Mouse (Mus musculus): ENCODE data around the gene Eomes. TPM values are rescaled to one million over a fixed set of nuclear protein-coding genes. Genes with fewer than 3 reads are reported as not detected.

The Eomes gene
- polyA plus RNA-seq (2014; fragmentation: Nextera tagmentation; extraction: Ambion mirVana): 0.24 and 0.42 TPM in 2 replicates

DNA sequence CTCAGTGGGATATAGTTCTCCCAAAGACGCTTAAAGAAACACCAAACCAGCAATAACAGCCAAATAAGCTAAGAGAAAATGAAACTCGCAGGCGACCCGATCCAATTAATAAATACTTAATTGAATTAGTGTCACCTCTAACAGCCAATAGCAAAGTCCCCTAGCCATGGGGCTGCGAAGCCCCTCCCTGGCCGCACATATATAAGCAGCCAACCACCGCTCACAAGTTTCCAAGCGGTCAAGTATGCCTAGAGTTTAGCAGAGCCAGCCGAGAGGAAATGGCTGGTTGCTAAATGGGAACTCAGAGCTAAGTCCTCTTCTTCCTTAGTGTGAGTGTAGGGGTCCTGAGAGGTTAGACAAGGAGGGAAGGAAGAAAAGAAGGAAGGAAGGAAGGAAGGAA lies at the start of gene Eomes:
Gene Eomes (plus strand): TSS at position 252 of the 400 bp plus-strand sequence.
- no peaks in the 10 kb centered on the region for H3K36me3 ChIP-seq (replicated peaks; ENCODE audit: control insufficient read depth, insufficient read depth, low read depth, low read length)
- ATAC-seq (replicated peaks; ENCODE audit: insufficient number of reproducible peaks, low FRiP score, low TSS enrichment, low read depth) (no peak), DNase-seq (ENCODE audit: low spot score) (no peak)
- peaks cover 66% of the 10 kb centered on the region for H3K27me3 ChIP-seq (ENCODE audit: control insufficient read depth, insufficient read depth, low read length)
- H3K4me1 ChIP-seq (ENCODE audit: control insufficient read depth, insufficient read depth, low read length): peaks cover 5% of the 10 kb centered on the region
- no peaks in the 10 kb centered on the region for H3K9me3 ChIP-seq (replicated peaks; ENCODE audit: control insufficient read depth, low read length)
- H3K4me3 ChIP-seq (ENCODE audit: low read depth, low read length): peak within 1 kb of the TSS; percentile 33
- H3K4me2 ChIP-seq (ENCODE audit: low read depth, low read length): peak within 1 kb of the TSS; percentile 42
- WGBS: under 1% methylated on average over 9 of the region's 9 CpGs
- H3K9ac ChIP-seq (replicated peaks; ENCODE audit: low read length): no peak within 1 kb of the TSS
- no peak within 1 kb of the TSS for H3K27ac ChIP-seq (replicated peaks; ENCODE audit: low read depth, low read length)

DNA sequence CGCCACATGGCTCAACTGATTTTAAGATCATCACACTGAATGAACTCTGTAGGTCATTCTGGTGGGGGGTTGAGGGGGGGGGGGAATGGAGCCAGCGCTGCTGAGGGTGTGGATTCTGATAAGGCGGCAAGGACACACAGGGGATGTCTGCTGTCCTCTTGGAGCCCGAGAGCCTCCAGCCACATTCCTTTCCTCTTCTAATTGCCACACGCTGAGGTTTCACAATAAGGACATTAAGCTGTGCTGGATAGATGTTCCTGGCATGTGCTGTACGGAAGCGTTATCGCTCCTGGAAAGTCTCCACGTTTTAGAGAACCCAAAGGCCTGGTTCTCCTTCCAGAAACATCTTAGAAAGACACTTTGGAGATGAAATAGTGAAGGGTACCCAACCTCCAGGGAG lies 33.2 kb upstream of the Eomes start:
- H3K27me3 ChIP-seq (ENCODE audit: control insufficient read depth, insufficient read depth, low read length): no peaks in the 10 kb centered on the region
- H3K4me3 ChIP-seq (ENCODE audit: low read depth, low read length): no peak overlapping the region
- no peaks in the 10 kb centered on the region for H3K36me3 ChIP-seq (replicated peaks; ENCODE audit: control insufficient read depth, insufficient read depth, low read depth, low read length)
- DNase-seq (ENCODE audit: low spot score): no peak
- H3K27ac ChIP-seq (replicated peaks; ENCODE audit: low read depth, low read length): no peak overlapping the region
- ATAC-seq (replicated peaks; ENCODE audit: insufficient number of reproducible peaks, low FRiP score, low TSS enrichment, low read depth): no peak
- H3K9ac ChIP-seq (replicated peaks; ENCODE audit: low read length): no peak overlapping the region
- H3K4me2 ChIP-seq (ENCODE audit: low read depth, low read length): no peak overlapping the region
- H3K9me3 ChIP-seq (replicated peaks; ENCODE audit: control insufficient read depth, low read length): no peaks in the 10 kb centered on the region
- WGBS: 33% methylated on average over 9 of the region's 9 CpGs
- no peaks in the 10 kb centered on the region for H3K4me1 ChIP-seq (ENCODE audit: control insufficient read depth, insufficient read depth, low read length)

DNA sequence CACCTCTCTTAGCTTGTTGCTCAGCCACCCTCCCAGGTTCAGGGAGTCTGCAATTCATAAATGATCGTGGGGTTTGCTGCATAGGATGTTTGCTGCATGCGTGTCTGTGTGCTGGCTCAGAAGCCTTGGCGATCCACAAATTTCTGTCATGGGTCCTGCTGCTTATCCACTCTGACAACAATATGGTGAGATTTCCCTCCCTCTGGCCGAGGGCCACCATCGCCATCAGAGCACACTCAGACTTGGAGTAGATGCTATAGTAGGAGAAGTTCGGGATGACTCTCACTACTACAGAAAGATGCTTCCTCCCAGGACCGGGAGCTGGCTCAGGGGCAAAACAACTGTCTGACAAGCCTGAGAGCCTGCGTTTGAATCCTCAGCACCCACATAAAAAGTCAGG lies 28.7 kb upstream of the Eomes start:
- ATAC-seq (replicated peaks; ENCODE audit: insufficient number of reproducible peaks, low FRiP score, low TSS enrichment, low read depth) (no peak), DNase-seq (ENCODE audit: low spot score) (no peak)
- Histone ChIP-seq H3K4me1 (ENCODE audit: control insufficient read depth, insufficient read depth, low read length) (no peaks in the 10 kb centered on the region), H3K27ac (replicated peaks; ENCODE audit: low read depth, low read length) (no peak overlapping the region), H3K4me3 (ENCODE audit: low read depth, low read length) (no peak overlapping the region), H3K9ac (replicated peaks; ENCODE audit: low read length) (no peak overlapping the region), H3K36me3 (replicated peaks; ENCODE audit: control insufficient read depth, insufficient read depth, low read depth, low read length) (no peaks in the 10 kb centered on the region), H3K27me3 (ENCODE audit: control insufficient read depth, insufficient read depth, low read length) (no peaks in the 10 kb centered on the region), H3K4me2 (ENCODE audit: low read depth, low read length) (no peak overlapping the region), H3K9me3 (replicated peaks; ENCODE audit: control insufficient read depth, low read length) (no peaks in the 10 kb centered on the region)
- WGBS: 85% methylated on average over 8 of the region's 8 CpGs

DNA sequence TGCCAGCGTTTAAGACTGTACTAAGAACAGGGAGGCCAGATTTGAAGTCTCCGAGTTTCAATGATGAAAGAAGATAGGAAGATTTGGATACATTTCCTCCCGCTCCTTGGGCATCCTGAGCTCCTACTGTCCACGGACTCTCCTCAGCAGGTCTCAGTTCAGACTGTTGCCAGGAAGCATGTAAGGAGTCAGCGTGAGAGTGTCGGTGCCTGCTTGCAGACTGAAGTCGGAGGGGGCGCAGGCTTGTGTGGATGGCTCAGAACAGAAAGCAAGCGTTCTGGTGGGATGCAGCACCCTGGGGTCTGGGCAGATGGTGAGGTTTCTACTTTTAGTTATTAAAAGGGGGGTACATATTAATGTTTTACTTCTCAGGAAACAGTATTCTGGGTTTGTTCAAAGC lies 24.6 kb upstream of the Eomes start:
- ATAC-seq (replicated peaks; ENCODE audit: insufficient number of reproducible peaks, low FRiP score, low TSS enrichment, low read depth) (no peak), DNase-seq (ENCODE audit: low spot score) (no peak)
- H3K4me2 ChIP-seq (ENCODE audit: low read depth, low read length): no peak overlapping the region
- no peaks in the 10 kb centered on the region for H3K36me3 ChIP-seq (replicated peaks; ENCODE audit: control insufficient read depth, insufficient read depth, low read depth, low read length)
- H3K27me3 ChIP-seq (ENCODE audit: control insufficient read depth, insufficient read depth, low read length): no peaks in the 10 kb centered on the region
- no peaks in the 10 kb centered on the region for H3K4me1 ChIP-seq (ENCODE audit: control insufficient read depth, insufficient read depth, low read length)
- H3K9me3 ChIP-seq (replicated peaks; ENCODE audit: control insufficient read depth, low read length): no peaks in the 10 kb centered on the region
- no peak overlapping the region for H3K27ac ChIP-seq (replicated peaks; ENCODE audit: low read depth, low read length)
- H3K4me3 ChIP-seq (ENCODE audit: low read depth, low read length): no peak overlapping the region
- H3K9ac ChIP-seq (replicated peaks; ENCODE audit: low read length): no peak overlapping the region
- 50% methylated on average over 9 of the region's 9 CpGs for WGBS

DNA sequence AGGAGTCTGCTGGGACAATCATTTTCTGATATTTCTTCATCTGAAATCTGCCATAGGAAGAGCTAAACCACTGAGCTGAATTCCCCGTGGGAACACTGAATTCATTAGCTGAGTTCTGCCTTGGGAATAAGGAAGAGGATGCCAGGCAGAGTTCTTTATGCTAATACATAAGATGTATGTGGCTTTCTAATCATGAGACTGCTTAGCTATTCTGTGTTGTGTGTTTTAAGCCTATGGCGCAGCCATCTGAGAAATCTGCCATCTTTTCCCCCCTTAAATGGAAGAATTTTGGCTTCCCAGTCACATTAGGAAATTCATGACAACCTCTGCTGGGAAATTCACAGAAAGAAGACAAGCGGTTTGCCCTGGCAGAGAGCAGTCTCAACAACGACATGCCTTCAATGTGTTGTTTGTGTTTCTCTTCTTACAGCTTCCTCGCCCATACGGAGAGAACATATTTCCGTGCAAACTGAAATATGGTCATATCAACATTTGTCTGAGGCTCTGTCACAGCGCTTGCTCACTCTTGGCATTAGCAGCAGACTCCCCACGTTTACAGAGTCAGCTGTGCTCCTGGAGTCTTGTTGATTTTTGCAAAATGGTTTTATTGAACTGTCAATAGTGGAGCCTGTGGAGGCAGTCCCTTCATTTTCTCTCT lies 22.7 kb upstream of the Eomes start:
- H3K36me3 ChIP-seq (replicated peaks; ENCODE audit: control insufficient read depth, insufficient read depth, low read depth, low read length): no peaks in the 10 kb centered on the region
- H3K27ac ChIP-seq (replicated peaks; ENCODE audit: low read depth, low read length): no peak overlapping the region
- no peak for DNase-seq (ENCODE audit: low spot score)
- WGBS: 73% methylated on average over 9 of the region's 9 CpGs
- no peak for ATAC-seq (replicated peaks; ENCODE audit: insufficient number of reproducible peaks, low FRiP score, low TSS enrichment, low read depth)
- no peak overlapping the region for H3K4me2 ChIP-seq (ENCODE audit: low read depth, low read length)
- H3K4me1 ChIP-seq (ENCODE audit: control insufficient read depth, insufficient read depth, low read length): no peaks in the 10 kb centered on the region
- H3K27me3 ChIP-seq (ENCODE audit: control insufficient read depth, insufficient read depth, low read length): no peaks in the 10 kb centered on the region
- H3K9me3 ChIP-seq (replicated peaks; ENCODE audit: control insufficient read depth, low read length): no peaks in the 10 kb centered on the region
- H3K9ac ChIP-seq (replicated peaks; ENCODE audit: low read length): no peak overlapping the region
- no peak overlapping the region for H3K4me3 ChIP-seq (ENCODE audit: low read depth, low read length)

DNA sequence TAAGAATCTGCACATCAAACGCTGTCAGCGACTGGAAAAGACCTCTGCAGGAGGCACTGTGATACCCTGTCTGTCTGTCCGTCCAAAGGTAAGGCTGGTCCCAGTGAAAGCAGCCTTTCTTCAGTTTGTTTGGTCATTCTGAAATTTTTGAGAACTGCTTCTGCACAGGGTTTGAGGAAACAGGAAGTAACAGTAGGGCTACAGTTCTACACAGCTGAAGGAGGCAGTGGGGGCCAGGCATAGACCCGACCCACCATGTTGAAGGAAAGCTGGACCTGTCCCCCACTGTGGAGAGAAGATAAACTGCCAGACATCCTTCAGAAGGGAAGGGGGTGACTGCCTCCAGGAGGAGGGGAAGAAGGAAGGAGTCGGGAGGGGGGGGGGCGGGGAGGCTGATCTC lies 21.6 kb upstream of the Eomes start:
- DNase-seq (ENCODE audit: low spot score) (no peak), ATAC-seq (replicated peaks; ENCODE audit: insufficient number of reproducible peaks, low FRiP score, low TSS enrichment, low read depth) (no peak)
- no peaks in the 10 kb centered on the region for H3K4me1 ChIP-seq (ENCODE audit: control insufficient read depth, insufficient read depth, low read length)
- H3K4me2 ChIP-seq (ENCODE audit: low read depth, low read length): no peak overlapping the region
- H3K27me3 ChIP-seq (ENCODE audit: control insufficient read depth, insufficient read depth, low read length): no peaks in the 10 kb centered on the region
- 40% methylated on average over 6 of the region's 6 CpGs for WGBS
- H3K9me3 ChIP-seq (replicated peaks; ENCODE audit: control insufficient read depth, low read length): no peaks in the 10 kb centered on the region
- H3K4me3 ChIP-seq (ENCODE audit: low read depth, low read length): no peak overlapping the region
- no peak overlapping the region for H3K27ac ChIP-seq (replicated peaks; ENCODE audit: low read depth, low read length)
- no peak overlapping the region for H3K9ac ChIP-seq (replicated peaks; ENCODE audit: low read length)
- no peaks in the 10 kb centered on the region for H3K36me3 ChIP-seq (replicated peaks; ENCODE audit: control insufficient read depth, insufficient read depth, low read depth, low read length)

DNA sequence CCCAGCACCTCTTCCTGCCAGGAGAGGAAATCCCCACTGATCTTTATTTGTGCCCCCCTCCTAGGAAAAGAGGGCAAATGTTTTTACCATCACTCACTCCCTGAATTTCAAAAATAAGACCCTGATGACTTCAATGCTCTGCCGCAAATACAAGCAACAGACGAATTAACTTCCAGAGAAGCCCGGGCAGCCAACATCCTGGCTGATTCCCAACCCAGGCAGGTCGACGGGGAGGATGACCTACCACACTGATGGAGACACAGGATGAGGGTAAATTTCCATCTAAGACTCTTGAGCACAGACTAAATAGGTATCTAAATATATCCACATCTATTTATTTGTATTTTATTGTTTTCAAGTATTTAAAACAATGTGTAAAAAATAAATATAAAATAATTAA lies 20.0 kb upstream of the Eomes start:
- Histone ChIP-seq H3K9me3 (replicated peaks; ENCODE audit: control insufficient read depth, low read length) (no peaks in the 10 kb centered on the region), H3K9ac (replicated peaks; ENCODE audit: low read length) (no peak overlapping the region), H3K27ac (replicated peaks; ENCODE audit: low read depth, low read length) (no peak overlapping the region), H3K4me1 (ENCODE audit: control insufficient read depth, insufficient read depth, low read length) (no peaks in the 10 kb centered on the region), H3K4me3 (ENCODE audit: low read depth, low read length) (no peak overlapping the region), H3K27me3 (ENCODE audit: control insufficient read depth, insufficient read depth, low read length) (no peaks in the 10 kb centered on the region), H3K36me3 (replicated peaks; ENCODE audit: control insufficient read depth, insufficient read depth, low read depth, low read length) (no peaks in the 10 kb centered on the region), H3K4me2 (ENCODE audit: low read depth, low read length) (no peak overlapping the region)
- WGBS: 13% methylated on average over 5 of the region's 5 CpGs
- ATAC-seq (replicated peaks; ENCODE audit: insufficient number of reproducible peaks, low FRiP score, low TSS enrichment, low read depth) (no peak), DNase-seq (ENCODE audit: low spot score) (no peak)

DNA sequence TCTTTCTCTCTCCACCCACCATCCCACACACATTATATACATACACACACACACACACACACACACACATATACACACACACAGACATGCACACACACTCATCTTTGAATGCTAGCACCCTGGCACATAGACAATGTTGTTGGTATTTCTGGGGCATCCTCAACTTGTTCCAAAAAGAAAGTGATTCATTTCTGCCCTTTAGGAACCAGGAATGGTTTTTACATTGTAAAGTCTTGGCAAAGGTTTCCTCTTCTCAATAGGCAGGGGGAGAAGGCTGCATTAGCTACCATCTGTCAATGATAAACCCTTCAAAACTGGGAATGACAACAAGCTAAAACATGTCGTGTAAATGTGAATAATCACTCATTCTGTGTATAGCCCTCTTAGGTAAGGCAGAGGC lies 14.0 kb upstream of the Eomes start:
- DNase-seq (ENCODE audit: low spot score) (no peak), ATAC-seq (replicated peaks; ENCODE audit: insufficient number of reproducible peaks, low FRiP score, low TSS enrichment, low read depth) (no peak)
- H3K9ac ChIP-seq (replicated peaks; ENCODE audit: low read length): no peak overlapping the region
- WGBS: 65% methylated on average over 1 of the region's 1 CpGs
- no peak overlapping the region for H3K4me2 ChIP-seq (ENCODE audit: low read depth, low read length)
- no peak overlapping the region for H3K4me3 ChIP-seq (ENCODE audit: low read depth, low read length)
- H3K4me1 ChIP-seq (ENCODE audit: control insufficient read depth, insufficient read depth, low read length): no peaks in the 10 kb centered on the region
- no peaks in the 10 kb centered on the region for H3K9me3 ChIP-seq (replicated peaks; ENCODE audit: control insufficient read depth, low read length)
- H3K36me3 ChIP-seq (replicated peaks; ENCODE audit: control insufficient read depth, insufficient read depth, low read depth, low read length): no peaks in the 10 kb centered on the region
- H3K27ac ChIP-seq (replicated peaks; ENCODE audit: low read depth, low read length): no peak overlapping the region
- peaks cover 8% of the 10 kb centered on the region for H3K27me3 ChIP-seq (ENCODE audit: control insufficient read depth, insufficient read depth, low read length)

Measured in embryonic facial prominence, embryonic 11.5 days (tissue).